Mouse (Mus musculus): ENCODE measurements around the gene Rpl36-ps4. TPM values are rescaled to one million over a fixed set of nuclear protein-coding genes. Genes with fewer than 3 reads are reported as not detected.
"Not testable (repeated sequence)": the region's sequence is repeated elsewhere in the genome, so short reads cannot be mapped to it uniquely, and the experiment has no call there.

The Rpl36-ps4 gene
- polyA plus RNA-seq, 1 experiment = not detected

DNA sequence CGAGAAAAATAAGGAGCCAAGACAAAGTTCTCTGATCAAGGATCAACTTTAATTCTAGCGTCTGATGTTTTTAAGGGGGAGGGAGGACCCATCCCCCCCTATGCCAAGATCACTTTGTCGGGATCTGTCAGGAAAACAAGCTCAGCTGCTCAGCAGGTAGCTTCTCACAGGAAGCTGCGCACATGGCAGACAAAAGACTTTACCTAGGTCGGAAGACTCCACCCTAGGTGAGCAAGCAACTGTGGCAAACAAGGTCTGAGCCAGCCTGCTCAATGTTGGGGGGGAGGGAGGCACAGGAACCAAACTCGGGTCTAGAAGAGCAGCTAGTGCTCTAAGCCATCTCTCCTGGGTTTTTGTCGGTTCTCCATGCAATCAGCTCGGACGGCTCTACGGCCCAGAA lies 13.5 kb downstream of the Rpl36-ps4 start:
- Histone ChIP-seq H3K4me1 (ENCODE audit: control insufficient read depth, insufficient read depth, low read length) (no peaks in the 10 kb centered on the region), H3K4me3 (ENCODE audit: insufficient read depth, low read length) (no peak overlapping the region), H3K27ac (ENCODE audit: insufficient read depth, low read length) (no peak overlapping the region)
- TF ChIP-seq CTCF (IDR thresholded peaks at IDR 0.05; ENCODE audit: borderline replicate concordance, insufficient read depth, low read length) (no peak), POLR2A (IDR thresholded peaks at IDR 0.05; ENCODE audit: low read depth, low read length) (no peak)

DNA sequence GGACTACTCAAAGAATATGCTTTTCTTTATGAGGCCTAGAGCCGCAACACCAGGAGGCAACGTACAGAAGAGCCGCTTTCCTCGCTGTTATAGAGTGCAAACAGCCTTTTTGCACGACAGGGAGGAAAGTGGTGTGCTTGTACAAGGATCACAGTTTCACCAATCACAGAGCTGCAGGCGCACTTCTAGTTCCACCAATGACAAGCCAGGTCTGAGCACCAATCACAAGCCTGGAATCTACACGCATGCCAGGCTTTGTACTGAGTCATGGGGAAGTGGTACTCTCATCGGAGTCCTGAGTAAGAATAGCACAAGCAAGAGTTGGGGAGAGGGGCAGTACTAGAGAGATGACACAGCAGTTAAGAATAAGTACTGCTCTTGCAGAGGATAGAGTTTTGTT lies 14.0 kb downstream of the Rpl36-ps4 start:
- TF ChIP-seq POLR2A (IDR thresholded peaks at IDR 0.05; ENCODE audit: low read depth, low read length) (no peak), CTCF (IDR thresholded peaks at IDR 0.05; ENCODE audit: borderline replicate concordance, insufficient read depth, low read length) (no peak)

DNA sequence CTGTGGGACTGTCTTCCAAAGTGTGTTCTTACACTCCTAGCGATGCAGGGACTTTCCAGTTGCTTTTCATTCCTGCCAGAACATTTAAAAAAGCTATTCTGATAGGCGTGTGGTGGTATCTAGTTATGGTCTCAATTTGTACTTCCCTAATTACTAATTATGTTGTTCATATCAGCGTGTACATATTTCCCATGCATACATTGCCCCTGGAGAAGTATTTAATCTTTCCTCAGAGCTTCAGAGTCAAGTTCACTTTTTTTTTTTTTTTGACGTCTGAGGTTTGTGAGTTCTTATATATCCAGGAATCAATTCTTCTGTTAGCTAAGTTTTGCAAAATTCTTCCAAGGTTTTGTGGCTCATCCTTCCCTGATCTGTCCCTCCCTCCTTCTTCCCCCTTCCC lies 15.4 kb downstream of the Rpl36-ps4 start:
- H3K4me1 ChIP-seq (ENCODE audit: control insufficient read depth, insufficient read depth, low read length) = no peaks in the 10 kb centered on the region
- no peak for TF ChIP-seq CTCF (IDR thresholded peaks at IDR 0.05; ENCODE audit: borderline replicate concordance, insufficient read depth, low read length)
- no peak for TF ChIP-seq POLR2A (IDR thresholded peaks at IDR 0.05; ENCODE audit: low read depth, low read length)
- H3K4me3 ChIP-seq (ENCODE audit: insufficient read depth, low read length) = no peak overlapping the region
- no peak overlapping the region for H3K27ac ChIP-seq (ENCODE audit: insufficient read depth, low read length)

More for the DNA sequence above, 14.0 kb downstream of the Rpl36-ps4 start:
- Histone ChIP-seq H3K27ac (ENCODE audit: insufficient read depth, low read length) (no peak overlapping the region), H3K4me1 (ENCODE audit: control insufficient read depth, insufficient read depth, low read length) (no peaks in the 10 kb centered on the region), H3K4me3 (ENCODE audit: insufficient read depth, low read length) (no peak overlapping the region)

DNA sequence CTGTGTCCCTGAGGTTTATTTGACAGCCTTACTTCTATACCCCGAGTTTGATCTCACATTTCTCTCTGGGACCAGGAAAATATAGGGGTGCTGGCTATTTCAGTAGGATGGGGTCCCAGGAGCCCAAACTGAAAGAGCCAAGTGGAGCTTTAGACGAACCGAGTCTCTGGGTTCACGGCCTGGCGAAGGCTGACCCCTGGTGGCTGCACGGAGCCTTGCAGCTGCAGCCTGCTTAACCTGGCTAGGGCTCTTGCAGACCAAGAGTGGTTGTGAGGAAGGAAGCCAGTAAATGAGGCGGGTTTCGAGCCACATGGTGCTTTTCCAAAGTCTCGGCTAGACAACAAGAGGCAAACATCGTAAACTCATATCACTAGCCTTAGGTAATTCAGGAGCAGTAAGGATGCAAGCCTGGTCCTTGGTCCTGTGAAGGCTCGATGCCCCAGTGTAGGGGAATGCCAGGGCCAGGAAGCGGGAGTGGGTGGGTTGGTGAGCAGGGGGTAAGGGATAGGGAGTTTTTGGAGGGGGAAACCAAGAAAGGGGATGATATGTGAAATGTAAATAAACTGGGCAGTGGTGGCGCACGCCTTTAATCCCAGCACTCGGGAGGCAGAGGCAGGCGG lies 28.3 kb downstream of the Rpl36-ps4 start:
- H3K4me1 ChIP-seq (ENCODE audit: control insufficient read depth, insufficient read depth, low read length) = no peaks in the 10 kb centered on the region
- H3K4me3 ChIP-seq (ENCODE audit: insufficient read depth, low read length) = no peak overlapping the region
- TF ChIP-seq POLR2A (IDR thresholded peaks at IDR 0.05; ENCODE audit: low read depth, low read length) (no peak), CTCF (IDR thresholded peaks at IDR 0.05; ENCODE audit: borderline replicate concordance, insufficient read depth, low read length) (peak; percentile 98)
- H3K27ac ChIP-seq (ENCODE audit: insufficient read depth, low read length) = no peak overlapping the region

GRCm38 (mm10) chr17:87954618-87955124 lies 33.9 kb downstream of the Rpl36-ps4 start:
- not testable (repeated sequence) for H3K27ac ChIP-seq (ENCODE audit: insufficient read depth, low read length); H3K4me3 ChIP-seq (ENCODE audit: insufficient read depth, low read length); H3K4me1 ChIP-seq (ENCODE audit: control insufficient read depth, insufficient read depth, low read length)

GRCm38 (mm10) chr17:87957096-87957840 lies 36.5 kb downstream of the Rpl36-ps4 start:
- H3K4me3 ChIP-seq (ENCODE audit: insufficient read depth, low read length) = no peak overlapping the region
- no peaks in the 10 kb centered on the region for H3K4me1 ChIP-seq (ENCODE audit: control insufficient read depth, insufficient read depth, low read length)
- no peak overlapping the region for H3K27ac ChIP-seq (ENCODE audit: insufficient read depth, low read length)
- TF ChIP-seq CTCF (IDR thresholded peaks at IDR 0.05; ENCODE audit: borderline replicate concordance, insufficient read depth, low read length) (no peak), POLR2A (IDR thresholded peaks at IDR 0.05; ENCODE audit: low read depth, low read length) (no peak)

DNA sequence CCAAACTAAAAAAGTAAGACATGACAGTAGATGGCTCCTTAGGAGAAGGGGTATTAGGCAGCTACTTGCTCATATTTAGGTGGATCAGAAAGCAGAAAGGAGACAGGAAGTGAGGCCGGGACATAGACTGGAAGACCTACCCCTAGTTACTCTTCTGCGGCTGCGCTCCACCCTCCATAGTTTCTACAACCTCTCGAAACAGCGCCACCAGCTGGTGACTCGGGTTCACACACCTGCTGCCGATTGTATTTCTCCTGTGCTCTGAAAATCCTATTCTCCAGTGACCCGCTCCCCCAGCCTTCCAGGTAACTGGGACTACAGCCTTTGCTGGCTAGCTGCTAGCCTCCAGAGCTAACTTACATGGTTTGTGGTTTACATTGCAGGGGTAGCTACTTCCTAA lies 37.5 kb downstream of the Rpl36-ps4 start:
- TF ChIP-seq POLR2A (IDR thresholded peaks at IDR 0.05; ENCODE audit: low read depth, low read length) = no peak
- TF ChIP-seq CTCF (IDR thresholded peaks at IDR 0.05; ENCODE audit: borderline replicate concordance, insufficient read depth, low read length) = no peak
- Histone ChIP-seq H3K4me1 (ENCODE audit: control insufficient read depth, insufficient read depth, low read length) (no peaks in the 10 kb centered on the region), H3K4me3 (ENCODE audit: insufficient read depth, low read length) (no peak overlapping the region), H3K27ac (ENCODE audit: insufficient read depth, low read length) (no peak overlapping the region)

GRCm38 (mm10) chr17:87959406-87959805 lies 38.6 kb downstream of the Rpl36-ps4 start:
- H3K27ac ChIP-seq (ENCODE audit: insufficient read depth, low read length); H3K4me1 ChIP-seq (ENCODE audit: control insufficient read depth, insufficient read depth, low read length); H3K4me3 ChIP-seq (ENCODE audit: insufficient read depth, low read length): not testable (repeated sequence)

- H3K27ac ChIP-seq (ENCODE audit: insufficient read depth, low read length); H3K4me1 ChIP-seq (ENCODE audit: control insufficient read depth, insufficient read depth, low read length); H3K4me3 ChIP-seq (ENCODE audit: insufficient read depth, low read length): not testable (repeated sequence)
Observed at GRCm38 (mm10) chr17:87959931-87960330, 39.2 kb downstream of the Rpl36-ps4 start.

GRCm38 (mm10) chr17:87963081-87964075 lies 42.6 kb downstream of the Rpl36-ps4 start:
- Histone ChIP-seq H3K4me1 (ENCODE audit: control insufficient read depth, insufficient read depth, low read length) (no peaks in the 10 kb centered on the region), H3K27ac (ENCODE audit: insufficient read depth, low read length) (no peak overlapping the region), H3K4me3 (ENCODE audit: insufficient read depth, low read length) (no peak overlapping the region)
- TF ChIP-seq CTCF (IDR thresholded peaks at IDR 0.05; ENCODE audit: borderline replicate concordance, insufficient read depth, low read length) (no peak), POLR2A (IDR thresholded peaks at IDR 0.05; ENCODE audit: low read depth, low read length) (no peak)

- not testable (repeated sequence) for H3K27ac ChIP-seq (ENCODE audit: insufficient read depth, low read length); H3K4me1 ChIP-seq (ENCODE audit: control insufficient read depth, insufficient read depth, low read length); H3K4me3 ChIP-seq (ENCODE audit: insufficient read depth, low read length)
Observed at GRCm38 (mm10) chr17:87968483-87968926, 47.7 kb downstream of the Rpl36-ps4 start.

Data from embryonic fibroblast, embryonic 13.5 days (primary cell).